Mouse (Mus musculus) hindbrain, embryonic 15.5 days (tissue): ENCODE results near the gene Scaf1. TPM values are rescaled to one million over a fixed set of nuclear protein-coding genes. Genes with fewer than 3 reads are reported as not detected.
A peak's percentile ranks its signal among the peaks of the same experiment; 100 is the strongest.

Experiments used
- ATAC-seq: fragments of 200-750 bp; cut with Nextera tagmentation; 2 replicates; pipeline ENCODE4 v1.8.0; 2017; ENCODE audit warnings: low read depth, moderate number of reproducible peaks, moderate TSS enrichment; ENCODE audit not compliant: low FRiP score
- H3K27ac ChIP-seq: fragments of 300-500 bp; sonication (generic); replicated peaks from 2 replicates; pipeline ENCODE4 v1.5.1; 2015; ENCODE audit warnings: mild to moderate bottlenecking, inconsistent platforms
- H3K27me3 ChIP-seq: fragments of 300-500 bp; sonication (generic); 2 replicates; pipeline ENCODE4 v1.6.1; 2015; ENCODE audit warnings: control low read depth, inconsistent platforms
- H3K36me3 ChIP-seq: fragments of 300-500 bp; sonication (generic); 2 replicates; pipeline ENCODE4 v1.6.1; 2015; ENCODE audit warnings: control low read depth, inconsistent platforms
- H3K4me1 ChIP-seq: fragments of 300-500 bp; sonication (generic); replicated peaks from 2 replicates; pipeline ENCODE4 v1.6.1; 2015; ENCODE audit warnings: control low read depth, inconsistent platforms
- H3K4me2 ChIP-seq: fragments of 300-500 bp; sonication (generic); 2 replicates; pipeline ENCODE4 v1.6.1; 2015; ENCODE audit warnings: moderate library complexity, mild to moderate bottlenecking, inconsistent platforms
- H3K4me3 ChIP-seq: fragments of 300-500 bp; sonication (generic); 2 replicates; pipeline ENCODE4 v1.5.1; 2015; ENCODE audit warnings: mild to moderate bottlenecking, inconsistent platforms
- H3K9ac ChIP-seq: fragments of 300-500 bp; sonication (generic); 2 replicates; pipeline ENCODE4 v1.6.1; 2015; ENCODE audit warnings: inconsistent platforms
- H3K9me3 ChIP-seq: fragments of 300-500 bp; sonication (generic); 2 replicates; pipeline ENCODE4 v1.6.1; 2016; ENCODE audit warnings: control low read depth, inconsistent platforms
- WGBS: fragments of 180-500 bp; shearing (Covaris S2); methylation state at CpG from one replicate; pipeline ENCODE4 v1.1.7; 2015; 5-methylcytosine and 5-hydroxymethylcytosine counted together
- polyA plus RNA-seq: library from polyadenylated mRNA; unstranded; fragments of >200 nt; fragmentation: Nextera tagmentation; extraction: Ambion mirVana; gene quantifications from 2 replicates; pipeline ENCODE4 v1.2.1, GENCODE M21; 2015

Scaf1 gene
- polyA plus RNA-seq, 1 experiment from 2014 or later, result 56.5 TPM

- Histone ChIP-seq H3K4me1 (peaks cover 16% of the 10 kb centered on the region), H3K9me3 (no peaks in the 10 kb centered on the region), H3K9ac (no peak overlapping the region), H3K4me3 (no peak overlapping the region), H3K27me3 (no peaks in the 10 kb centered on the region; the same call in 1 of the 2 replicates), H3K27ac (no peak overlapping the region), H3K36me3 (no peaks in the 10 kb centered on the region), H3K4me2 (no peak overlapping the region)
- no peak for ATAC-seq
- 83% methylated on average over 9 of the region's 9 CpGs for WGBS
Observed at GRCm38 (mm10) chr7:45020225-45020624, 4.1 kb upstream of the Scaf1 start.

- ATAC-seq, result no peak
- H3K36me3 ChIP-seq, result no peaks in the 10 kb centered on the region
- peaks cover 27% of the 10 kb centered on the region for H3K4me1 ChIP-seq
- H3K27ac ChIP-seq, result 0 out of 2 replicates have a peak overlapping the region, but pooled peaks have one; percentile 69
- peak overlapping the region; percentile 91; the same call in 1 of the 2 replicates for H3K4me2 ChIP-seq
- no peaks in the 10 kb centered on the region; the same call in 1 of the 2 replicates for H3K27me3 ChIP-seq
- peak overlapping the region; percentile 62; the same call in 1 of the 2 replicates for H3K4me3 ChIP-seq
- 45% methylated on average over 8 of the region's 8 CpGs for WGBS
- no peaks in the 10 kb centered on the region for H3K9me3 ChIP-seq
- H3K9ac ChIP-seq, result no peak overlapping the region
Observed at GRCm38 (mm10) chr7:45019031-45019571, 2.9 kb upstream of the Scaf1 start.

DNA sequence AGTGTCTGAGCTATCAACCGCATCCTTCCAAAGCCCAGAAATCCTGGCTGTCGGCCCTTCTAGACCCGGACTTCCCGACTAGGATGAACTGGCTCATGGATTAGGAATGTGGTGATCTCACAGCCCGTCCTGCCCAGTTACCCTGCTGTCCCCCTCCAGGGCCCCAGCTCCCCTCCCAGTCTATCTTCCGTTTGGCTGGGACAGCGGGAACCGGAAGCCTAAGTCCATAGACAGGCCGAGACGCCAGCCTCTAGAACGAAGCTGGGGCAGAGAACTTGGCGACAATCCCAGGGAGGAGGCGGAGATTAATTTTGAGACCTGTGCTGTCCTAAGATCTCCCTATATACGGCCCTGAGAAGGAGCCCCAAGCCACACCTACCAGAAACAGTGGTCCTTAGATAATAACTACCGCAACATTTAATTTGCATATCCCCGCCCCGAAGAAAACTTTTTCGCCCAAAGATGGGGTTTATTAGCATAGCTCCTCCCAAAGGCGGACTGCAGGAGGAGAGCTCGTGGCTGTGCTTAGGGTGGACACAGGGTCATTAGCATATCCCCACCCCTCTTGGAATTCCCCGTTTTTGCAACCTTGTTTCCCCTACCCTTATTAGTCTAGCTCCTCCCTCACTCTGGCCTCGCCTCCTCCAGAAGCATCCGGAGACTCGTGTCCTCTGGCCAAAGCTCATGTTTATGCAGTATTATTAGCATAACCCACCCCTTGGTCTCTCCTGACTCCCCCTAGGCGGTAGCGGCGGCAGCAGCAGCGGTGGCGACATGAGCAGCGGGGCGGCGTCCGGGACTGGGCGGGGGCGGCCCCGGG is 1.3 kb upstream of the Scaf1 start, which contains the start of gene Rras:
Gene Rras (plus strand): TSS at position 720 of the 820 bp plus-strand sequence.
- Histone ChIP-seq H3K4me3 (peak within 1 kb of the TSS; percentile 62), H3K27ac (peak within 1 kb of the TSS; percentile 81), H3K9ac (peak within 1 kb of the TSS; percentile 46), H3K9me3 (no peaks in the 10 kb centered on the region), H3K27me3 (no peaks in the 10 kb centered on the region; the same call in 1 of the 2 replicates), H3K36me3 (peaks cover 4% of the 10 kb centered on the region), H3K4me1 (peaks cover 36% of the 10 kb centered on the region), H3K4me2 (peak within 1 kb of the TSS; percentile 91)
- WGBS, result under 1% methylated on average over 36 of the region's 36 CpGs
- ATAC-seq, result peak; percentile 82

DNA sequence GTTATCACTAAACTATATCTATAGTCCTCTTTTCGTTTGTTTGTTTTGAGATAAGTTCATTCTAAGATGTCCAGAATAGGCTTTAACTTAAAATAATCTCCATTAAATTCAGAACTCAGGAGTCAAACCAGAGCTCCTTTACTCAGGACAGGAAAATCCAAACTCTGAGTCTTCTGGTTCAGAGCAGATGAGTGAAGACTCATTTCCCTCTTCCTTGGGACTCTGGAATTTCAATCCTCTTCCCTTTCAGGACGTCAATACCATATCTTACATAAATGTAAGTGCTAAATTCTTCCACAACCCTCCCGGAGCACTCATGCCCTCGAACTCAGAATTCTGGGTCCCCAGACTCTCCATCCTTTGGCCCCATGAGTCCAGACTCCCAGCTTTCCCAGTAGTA is 598 bp upstream of the Scaf1 start:
- H3K27me3 ChIP-seq, result no peaks in the 10 kb centered on the region; the same call in 1 of the 2 replicates
- H3K4me3 ChIP-seq, result peak overlapping the region; percentile 62
- no peaks in the 10 kb centered on the region for H3K9me3 ChIP-seq
- 2% methylated on average over 4 of the region's 4 CpGs for WGBS
- peaks cover 36% of the 10 kb centered on the region for H3K4me1 ChIP-seq
- H3K9ac ChIP-seq, result peak overlapping the region; percentile 26
- peak overlapping the region; percentile 81 for H3K27ac ChIP-seq
- H3K4me2 ChIP-seq, result peak overlapping the region; percentile 91
- H3K36me3 ChIP-seq, result peaks cover 10% of the 10 kb centered on the region
- ATAC-seq, result no peak

DNA sequence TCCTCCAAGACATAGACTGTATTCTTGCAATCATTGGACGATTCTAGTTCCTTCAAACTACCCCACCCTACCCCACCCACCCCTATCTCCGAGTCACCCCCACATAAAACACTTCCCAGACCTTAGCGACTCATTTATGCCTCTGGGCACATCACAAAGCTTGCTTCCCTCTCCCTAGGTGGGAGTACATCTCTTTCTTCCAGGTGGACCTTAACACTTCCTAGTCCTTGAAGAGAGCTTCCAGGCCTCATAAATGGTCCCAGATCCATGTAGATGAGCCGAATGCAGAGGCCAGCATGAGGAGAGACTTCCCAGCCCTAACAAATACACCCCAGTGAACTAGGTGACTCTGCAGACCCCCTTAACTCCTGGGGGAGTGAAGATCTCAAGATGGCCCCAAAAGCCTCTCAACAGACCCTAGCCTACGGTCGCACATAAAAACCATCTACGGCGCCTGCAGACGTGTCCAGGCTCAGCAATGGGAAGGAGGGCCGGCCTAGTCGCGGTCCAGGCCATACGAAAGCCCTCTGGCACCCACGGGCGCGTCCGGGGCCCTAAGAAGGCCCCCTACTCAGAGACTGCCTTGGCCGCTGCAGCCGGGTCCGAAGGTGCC is 713 bp downstream of the Scaf1 start:
- Histone ChIP-seq H3K36me3 (peaks cover 18% of the 10 kb centered on the region), H3K4me3 (peak overlapping the region; percentile 62), H3K4me1 (peaks cover 36% of the 10 kb centered on the region), H3K27ac (peak overlapping the region; percentile 81), H3K27me3 (no peaks in the 10 kb centered on the region; the same call in 1 of the 2 replicates), H3K9me3 (no peaks in the 10 kb centered on the region), H3K4me2 (peak overlapping the region; percentile 91), H3K9ac (peak overlapping the region; percentile 89)
- WGBS, result 2% methylated on average over 20 of the region's 20 CpGs
- no peak for ATAC-seq

DNA sequence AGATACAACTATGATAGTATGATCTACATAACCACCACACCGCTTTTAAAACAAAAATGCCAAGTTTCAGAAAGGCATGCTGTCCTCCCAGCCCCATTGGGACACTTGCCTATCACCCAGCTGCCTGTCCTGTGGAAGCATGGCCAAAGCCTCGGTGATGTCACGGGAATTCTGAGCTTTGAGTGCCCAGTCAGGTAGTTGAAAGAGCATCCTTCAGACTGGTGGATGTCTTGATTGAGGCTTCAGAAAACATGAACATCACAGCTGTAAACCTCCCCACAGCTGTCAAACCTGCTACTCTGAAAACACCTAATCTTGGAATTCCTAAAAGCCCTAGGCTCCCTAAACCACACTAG is 2.1 kb downstream of the Scaf1 start:
- no peak overlapping the region for H3K4me3 ChIP-seq
- H3K27me3 ChIP-seq, result no peaks in the 10 kb centered on the region; the same call in 1 of the 2 replicates
- no peak overlapping the region for H3K4me2 ChIP-seq
- peaks cover 32% of the 10 kb centered on the region for H3K36me3 ChIP-seq
- no peak overlapping the region for H3K27ac ChIP-seq
- peaks cover 36% of the 10 kb centered on the region for H3K4me1 ChIP-seq
- no peak overlapping the region for H3K9ac ChIP-seq
- WGBS, result 97% methylated on average over 3 of the region's 3 CpGs
- H3K9me3 ChIP-seq, result no peaks in the 10 kb centered on the region
- ATAC-seq, result no peak

DNA sequence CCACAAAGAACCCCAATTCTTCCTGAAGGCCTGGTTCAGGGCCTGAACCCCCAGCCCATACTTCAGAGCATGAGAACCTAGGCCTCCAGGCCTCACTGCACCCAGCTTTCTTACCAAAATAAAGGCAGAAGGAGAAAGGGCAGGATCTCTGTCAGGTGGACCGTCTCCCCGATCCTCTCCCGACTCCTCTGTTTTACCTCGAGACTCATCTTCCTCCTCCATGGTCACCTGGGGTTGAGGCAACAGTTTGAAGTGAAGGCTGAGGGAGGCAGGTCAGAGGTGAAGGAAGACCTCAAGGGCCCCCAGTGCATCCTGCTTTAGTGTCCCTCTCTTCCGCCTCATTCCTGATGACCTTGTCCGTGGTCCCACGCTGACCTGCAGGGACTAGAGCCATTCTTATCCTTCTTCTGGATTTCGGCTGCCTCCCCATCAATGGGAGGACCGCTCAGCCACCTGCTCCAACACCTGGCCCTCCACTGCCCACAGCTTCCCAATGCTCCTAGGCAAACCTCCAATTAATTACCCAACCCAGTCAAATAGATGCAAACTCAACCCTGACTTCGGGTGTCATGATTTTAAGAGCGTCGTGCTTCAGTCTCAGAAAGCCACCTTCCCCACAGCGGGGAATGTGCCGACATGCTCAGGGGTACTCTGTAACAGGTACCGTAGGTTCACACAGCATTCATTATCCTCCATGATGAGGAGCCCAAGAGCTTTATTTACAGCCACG is 2.6 kb downstream of the Scaf1 start:
- Histone ChIP-seq H3K4me1 (peaks cover 36% of the 10 kb centered on the region), H3K27ac (no peak overlapping the region), H3K4me3 (no peak overlapping the region), H3K9me3 (no peaks in the 10 kb centered on the region), H3K9ac (no peak overlapping the region), H3K4me2 (no peak overlapping the region), H3K36me3 (peaks cover 37% of the 10 kb centered on the region), H3K27me3 (no peaks in the 10 kb centered on the region)
- WGBS, result 95% methylated on average over 16 of the region's 16 CpGs
- no peak for ATAC-seq

- peaks cover 31% of the 10 kb centered on the region for H3K4me1 ChIP-seq
- H3K27me3 ChIP-seq, result no peaks in the 10 kb centered on the region
- no peaks in the 10 kb centered on the region for H3K9me3 ChIP-seq
- H3K4me2 ChIP-seq, result no peak overlapping the region
- H3K36me3 ChIP-seq, result peaks cover 41% of the 10 kb centered on the region
- no peak overlapping the region for H3K9ac ChIP-seq
- H3K27ac ChIP-seq, result no peak overlapping the region
- no peak for ATAC-seq
- 90% methylated on average over 4 of the region's 4 CpGs for WGBS
- no peak overlapping the region for H3K4me3 ChIP-seq
Observed at GRCm38 (mm10) chr7:45012824-45013223, 3.3 kb downstream of the Scaf1 start.

GRCm38 (mm10) chr7:45012011-45012410 is 4.2 kb downstream of the Scaf1 start:
- H3K4me3 ChIP-seq, result no peak overlapping the region
- no peaks in the 10 kb centered on the region for H3K9me3 ChIP-seq
- no peaks in the 10 kb centered on the region for H3K27me3 ChIP-seq
- H3K36me3 ChIP-seq, result peaks cover 49% of the 10 kb centered on the region
- H3K27ac ChIP-seq, result no peak overlapping the region
- H3K9ac ChIP-seq, result no peak overlapping the region
- H3K4me2 ChIP-seq, result no peak overlapping the region
- peaks cover 25% of the 10 kb centered on the region for H3K4me1 ChIP-seq
- over 99% methylated on average over 6 of the region's 6 CpGs for WGBS
- no peak for ATAC-seq

GRCm38 (mm10) chr7:45008411-45008810 is 7.8 kb downstream of the Scaf1 start:
- Histone ChIP-seq H3K4me3 (no peak overlapping the region), H3K27ac (no peak overlapping the region), H3K27me3 (no peaks in the 10 kb centered on the region), H3K4me2 (no peak overlapping the region), H3K4me1 (0 out of 2 replicates have a peak, but pooled peaks cover 2% of the 10 kb centered on the region), H3K36me3 (peaks cover 81% of the 10 kb centered on the region), H3K9me3 (no peaks in the 10 kb centered on the region), H3K9ac (no peak overlapping the region)
- no peak for ATAC-seq
- 94% methylated on average over 19 of the region's 19 CpGs for WGBS

DNA sequence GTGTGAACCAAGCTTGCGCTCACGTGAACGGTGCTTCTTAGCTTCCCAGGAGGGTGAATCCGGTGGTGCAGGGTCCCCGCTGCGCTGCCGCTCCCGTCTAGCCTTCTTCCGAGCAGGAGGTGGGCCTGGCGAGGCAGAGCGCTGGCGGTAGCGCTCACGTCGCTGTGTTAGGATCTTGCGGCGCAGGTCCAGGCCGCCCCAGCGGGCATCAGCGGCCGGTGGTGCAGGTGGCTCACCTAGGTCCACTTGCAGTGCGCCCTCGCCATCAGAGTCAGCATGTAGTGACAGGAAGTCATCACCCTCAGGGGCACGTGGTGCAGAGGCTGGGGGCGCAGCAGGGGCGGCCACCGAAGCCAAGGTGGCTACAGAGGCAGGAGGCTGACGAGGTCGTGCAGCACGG is 8.3 kb downstream of the Scaf1 start:
- 96% methylated on average over 30 of the region's 30 CpGs for WGBS
- no peaks in the 10 kb centered on the region for H3K9me3 ChIP-seq
- ATAC-seq, result no peak
- H3K27ac ChIP-seq, result no peak overlapping the region
- H3K9ac ChIP-seq, result no peak overlapping the region
- no peaks in the 10 kb centered on the region for H3K27me3 ChIP-seq
- peaks cover 86% of the 10 kb centered on the region for H3K36me3 ChIP-seq
- H3K4me2 ChIP-seq, result no peak overlapping the region
- H3K4me3 ChIP-seq, result no peak overlapping the region
- H3K4me1 ChIP-seq, result no peaks in the 10 kb centered on the region
